Mouse (Mus musculus): Measurements from ENCODE around the gene Irak2. TPM values are rescaled to one million over a fixed set of nuclear protein-coding genes. Genes with fewer than 3 reads are reported as not detected.

Irak2 gene
- polyA plus RNA-seq, 1 experiment from 2014 or later, result 6.3 TPM

DNA sequence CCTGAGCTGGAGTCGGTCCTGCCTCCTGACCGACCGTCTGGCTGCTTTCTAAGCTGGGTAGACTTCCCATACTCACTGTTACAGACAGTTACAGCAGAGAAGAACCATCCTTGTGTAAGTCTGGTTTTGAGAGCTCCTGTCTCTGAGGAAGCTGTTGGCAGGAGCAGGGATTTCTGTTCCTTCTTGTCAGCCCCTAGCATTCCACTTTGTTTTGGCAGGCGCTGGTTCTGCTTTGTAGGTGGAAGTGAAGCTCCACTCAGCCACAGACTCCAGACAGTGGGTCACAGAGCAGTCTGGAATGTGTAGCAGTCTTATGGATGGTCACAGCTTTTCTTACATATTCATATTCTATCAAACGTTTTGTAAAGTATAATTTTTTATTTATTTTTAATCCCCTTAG is 7.9 kb upstream of the Irak2 start:
- H3K4me3 ChIP-seq (ENCODE audit: low read length), result no peak overlapping the region
- H3K4me2 ChIP-seq (ENCODE audit: low read depth, low read length), result no peak overlapping the region
- 71% methylated on average over 5 of the region's 5 CpGs for WGBS
- ATAC-seq (ENCODE audit: low read depth), result no peak
- H3K9ac ChIP-seq (ENCODE audit: low read length), result no peak overlapping the region
- peaks cover 3% of the 10 kb centered on the region for H3K4me1 ChIP-seq (replicated peaks; ENCODE audit: control insufficient read depth, insufficient read depth, low read length)
- H3K27ac ChIP-seq (ENCODE audit: low read length), result no peak overlapping the region
- H3K27me3 ChIP-seq (ENCODE audit: control insufficient read depth, insufficient read depth, low read depth, low read length), result no peaks in the 10 kb centered on the region
- no peaks in the 10 kb centered on the region for H3K9me3 ChIP-seq (ENCODE audit: control insufficient read depth, low read length)
- H3K36me3 ChIP-seq (ENCODE audit: control insufficient read depth, insufficient read depth, low read length), result peaks cover 28% of the 10 kb centered on the region

DNA sequence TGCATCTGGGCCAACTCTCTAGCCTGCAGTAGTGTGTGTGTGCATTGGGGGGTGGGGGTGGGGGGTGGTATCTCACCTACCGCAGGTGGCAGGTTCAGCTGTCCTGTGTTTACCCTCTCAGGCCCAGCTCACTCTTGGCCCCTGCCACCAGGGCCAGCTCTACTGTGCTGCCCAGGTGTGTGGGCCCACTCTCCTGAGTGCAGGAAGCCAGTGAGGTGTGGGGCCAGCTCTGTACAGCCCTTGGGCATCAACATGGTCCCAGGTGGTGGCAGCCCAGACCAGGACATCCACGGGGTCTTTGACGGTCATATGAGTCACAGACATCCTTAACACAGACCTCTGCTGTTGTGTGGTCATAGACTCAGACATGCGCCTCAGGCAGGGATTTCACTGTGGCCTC is 5.4 kb upstream of the Irak2 start:
- WGBS, result 82% methylated on average over 4 of the region's 4 CpGs
- H3K9ac ChIP-seq (ENCODE audit: low read length), result no peak overlapping the region
- no peak for ATAC-seq (ENCODE audit: low read depth)
- no peaks in the 10 kb centered on the region for H3K27me3 ChIP-seq (ENCODE audit: control insufficient read depth, insufficient read depth, low read depth, low read length)
- H3K4me1 ChIP-seq (replicated peaks; ENCODE audit: control insufficient read depth, insufficient read depth, low read length), result no peaks in the 10 kb centered on the region
- peaks cover 28% of the 10 kb centered on the region for H3K36me3 ChIP-seq (ENCODE audit: control insufficient read depth, insufficient read depth, low read length)
- no peak overlapping the region for H3K4me2 ChIP-seq (ENCODE audit: low read depth, low read length)
- H3K4me3 ChIP-seq (ENCODE audit: low read length), result no peak overlapping the region
- no peak overlapping the region for H3K27ac ChIP-seq (ENCODE audit: low read length)
- H3K9me3 ChIP-seq (ENCODE audit: control insufficient read depth, low read length), result no peaks in the 10 kb centered on the region

DNA sequence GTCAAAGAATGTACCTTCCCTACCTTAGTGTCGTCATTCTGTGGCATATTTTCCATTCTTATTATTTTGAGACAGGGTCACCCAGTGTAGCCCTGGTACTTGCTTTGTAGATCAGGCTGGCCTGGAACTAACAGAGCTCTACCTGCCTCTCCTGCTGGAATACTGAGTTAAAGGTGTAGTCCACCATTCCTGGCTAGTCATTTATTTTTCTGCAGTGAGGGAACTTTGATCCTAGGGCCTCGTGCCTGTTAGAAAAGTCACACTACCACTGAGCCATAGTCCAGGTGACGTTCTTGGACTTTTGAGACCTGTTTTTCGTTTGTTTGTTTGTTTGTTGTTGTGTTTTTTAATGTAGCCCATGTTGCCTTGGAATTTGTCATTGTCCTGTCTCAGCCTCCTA is 934 bp downstream of the Irak2 start:
- no peak overlapping the region for H3K27ac ChIP-seq (ENCODE audit: low read length)
- ATAC-seq (ENCODE audit: low read depth), result no peak
- no peaks in the 10 kb centered on the region for H3K4me1 ChIP-seq (replicated peaks; ENCODE audit: control insufficient read depth, insufficient read depth, low read length)
- no peaks in the 10 kb centered on the region for H3K9me3 ChIP-seq (ENCODE audit: control insufficient read depth, low read length)
- H3K9ac ChIP-seq (ENCODE audit: low read length), result no peak overlapping the region
- no peaks in the 10 kb centered on the region for H3K27me3 ChIP-seq (ENCODE audit: control insufficient read depth, insufficient read depth, low read depth, low read length)
- H3K4me3 ChIP-seq (ENCODE audit: low read length), result no peak overlapping the region
- H3K36me3 ChIP-seq (ENCODE audit: control insufficient read depth, insufficient read depth, low read length), result no peaks in the 10 kb centered on the region
- 76% methylated on average over 4 of the region's 4 CpGs for WGBS
- H3K4me2 ChIP-seq (ENCODE audit: low read depth, low read length), result no peak overlapping the region

DNA sequence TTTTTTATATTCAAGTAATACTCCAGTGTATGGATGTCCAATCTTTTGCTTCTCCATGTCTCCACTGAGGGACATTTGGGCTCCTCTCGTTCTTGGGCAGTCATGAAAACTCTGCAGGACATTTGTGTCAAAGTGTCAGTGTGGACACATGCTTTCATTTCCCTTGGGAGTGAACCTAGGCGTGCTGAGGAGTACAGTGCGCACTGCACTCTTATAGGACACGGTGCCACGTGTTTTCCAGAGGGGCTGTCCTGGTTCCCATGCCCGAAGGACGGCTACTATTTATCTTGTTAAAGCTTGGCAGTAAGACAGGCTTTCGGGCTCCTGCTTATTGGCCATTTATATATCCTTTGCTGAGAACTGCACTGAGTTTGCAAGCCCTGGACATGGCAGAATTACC is 4.3 kb downstream of the Irak2 start:
- WGBS, result 74% methylated on average over 8 of the region's 8 CpGs
- Histone ChIP-seq H3K27ac (ENCODE audit: low read length) (no peak overlapping the region), H3K9ac (ENCODE audit: low read length) (no peak overlapping the region), H3K4me3 (ENCODE audit: low read length) (no peak overlapping the region), H3K4me1 (replicated peaks; ENCODE audit: control insufficient read depth, insufficient read depth, low read length) (no peaks in the 10 kb centered on the region), H3K4me2 (ENCODE audit: low read depth, low read length) (no peak overlapping the region), H3K36me3 (ENCODE audit: control insufficient read depth, insufficient read depth, low read length) (no peaks in the 10 kb centered on the region), H3K27me3 (ENCODE audit: control insufficient read depth, insufficient read depth, low read depth, low read length) (no peaks in the 10 kb centered on the region), H3K9me3 (ENCODE audit: control insufficient read depth, low read length) (no peaks in the 10 kb centered on the region)
- no peak for ATAC-seq (ENCODE audit: low read depth)

DNA sequence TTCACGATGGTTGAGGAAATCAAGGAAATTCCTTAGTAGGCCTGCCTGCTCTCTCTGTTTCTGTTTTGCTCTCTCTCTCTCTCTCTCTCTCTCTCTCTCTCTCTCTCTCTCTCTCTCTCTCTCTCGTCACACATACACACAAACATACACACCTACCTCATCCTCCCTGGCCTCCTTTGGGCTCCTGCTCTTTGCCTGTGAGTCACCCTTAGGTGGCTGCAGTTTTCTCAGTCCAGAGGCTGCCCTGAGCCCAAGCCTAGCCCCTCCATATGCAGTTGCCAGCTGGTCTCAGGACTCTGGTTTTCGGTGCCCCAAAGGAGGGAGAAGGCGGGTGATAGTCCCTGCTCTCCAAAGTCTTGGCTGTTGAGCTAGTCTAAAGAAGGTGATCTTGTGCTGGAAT is 4.8 kb downstream of the Irak2 start:
- Histone ChIP-seq H3K36me3 (ENCODE audit: control insufficient read depth, insufficient read depth, low read length) (no peaks in the 10 kb centered on the region), H3K27me3 (ENCODE audit: control insufficient read depth, insufficient read depth, low read depth, low read length) (no peaks in the 10 kb centered on the region)
- 73% methylated on average over 4 of the region's 4 CpGs for WGBS

DNA sequence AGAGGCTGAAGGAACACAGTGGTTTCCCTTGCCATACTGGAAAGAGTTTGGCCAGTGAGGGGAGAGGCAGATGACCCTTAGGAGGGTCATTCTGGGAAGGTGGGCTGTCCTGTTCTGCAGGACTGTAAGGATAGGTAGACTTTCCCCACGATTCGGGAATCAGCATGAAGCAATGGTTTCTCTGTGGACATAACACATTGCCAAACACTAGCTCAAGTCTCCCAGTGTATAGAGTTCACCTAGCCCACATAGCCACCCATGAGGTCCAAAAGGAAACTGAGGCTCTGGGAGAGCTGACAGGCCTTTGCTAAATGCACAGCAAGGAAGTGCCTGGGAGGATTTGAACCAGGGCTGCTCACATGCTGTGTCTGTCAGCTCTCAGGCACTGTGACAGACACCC is 5.7 kb downstream of the Irak2 start:
- 95% methylated on average over 2 of the region's 2 CpGs for WGBS
- Histone ChIP-seq H3K9ac (ENCODE audit: low read length) (no peak overlapping the region), H3K4me2 (ENCODE audit: low read depth, low read length) (no peak overlapping the region), H3K4me3 (ENCODE audit: low read length) (no peak overlapping the region), H3K4me1 (replicated peaks; ENCODE audit: control insufficient read depth, insufficient read depth, low read length) (no peaks in the 10 kb centered on the region), H3K27ac (ENCODE audit: low read length) (no peak overlapping the region), H3K36me3 (ENCODE audit: control insufficient read depth, insufficient read depth, low read length) (no peaks in the 10 kb centered on the region), H3K9me3 (ENCODE audit: control insufficient read depth, low read length) (no peaks in the 10 kb centered on the region), H3K27me3 (ENCODE audit: control insufficient read depth, insufficient read depth, low read depth, low read length) (no peaks in the 10 kb centered on the region)
- ATAC-seq (ENCODE audit: low read depth), result no peak

More for the DNA sequence above, 4.8 kb downstream of the Irak2 start:
- no peak overlapping the region for H3K9ac ChIP-seq (ENCODE audit: low read length)
- H3K9me3 ChIP-seq (ENCODE audit: control insufficient read depth, low read length), result no peaks in the 10 kb centered on the region
- ATAC-seq (ENCODE audit: low read depth), result no peak
- H3K4me3 ChIP-seq (ENCODE audit: low read length), result no peak overlapping the region
- H3K4me2 ChIP-seq (ENCODE audit: low read depth, low read length), result no peak overlapping the region
- no peak overlapping the region for H3K27ac ChIP-seq (ENCODE audit: low read length)
- H3K4me1 ChIP-seq (replicated peaks; ENCODE audit: control insufficient read depth, insufficient read depth, low read length), result no peaks in the 10 kb centered on the region

DNA sequence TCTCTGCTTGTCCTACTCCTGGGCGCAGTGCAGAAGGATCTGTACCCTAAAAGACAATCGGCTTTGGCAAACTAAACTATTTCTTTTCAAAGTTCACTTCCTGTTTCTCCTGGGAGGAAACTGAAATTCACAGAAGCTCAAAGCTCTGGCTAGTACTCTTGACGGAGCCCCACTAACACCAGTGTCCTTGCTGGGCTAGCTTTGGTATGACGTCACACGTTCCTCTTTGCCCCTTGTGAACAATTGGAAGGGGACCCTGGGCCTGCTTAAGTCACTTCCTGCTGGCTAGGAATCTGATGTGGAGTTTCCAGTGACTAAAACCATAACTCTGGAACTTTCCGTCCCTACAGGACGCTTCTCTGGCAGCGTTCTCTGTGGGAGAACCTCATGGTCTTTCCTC is 6.5 kb downstream of the Irak2 start:
- Histone ChIP-seq H3K36me3 (ENCODE audit: control insufficient read depth, insufficient read depth, low read length) (no peaks in the 10 kb centered on the region), H3K4me1 (replicated peaks; ENCODE audit: control insufficient read depth, insufficient read depth, low read length) (no peaks in the 10 kb centered on the region), H3K9me3 (ENCODE audit: control insufficient read depth, low read length) (no peaks in the 10 kb centered on the region), H3K4me3 (ENCODE audit: low read length) (no peak overlapping the region), H3K27me3 (ENCODE audit: control insufficient read depth, insufficient read depth, low read depth, low read length) (no peaks in the 10 kb centered on the region), H3K4me2 (ENCODE audit: low read depth, low read length) (no peak overlapping the region), H3K9ac (ENCODE audit: low read length) (no peak overlapping the region), H3K27ac (ENCODE audit: low read length) (0 out of 2 replicates have a peak overlapping the region, but pooled peaks have one; percentile 1)
- 72% methylated on average over 8 of the region's 8 CpGs for WGBS
- ATAC-seq (ENCODE audit: low read depth), result peak; percentile 17; the same call in 1 of the 2 replicates

DNA sequence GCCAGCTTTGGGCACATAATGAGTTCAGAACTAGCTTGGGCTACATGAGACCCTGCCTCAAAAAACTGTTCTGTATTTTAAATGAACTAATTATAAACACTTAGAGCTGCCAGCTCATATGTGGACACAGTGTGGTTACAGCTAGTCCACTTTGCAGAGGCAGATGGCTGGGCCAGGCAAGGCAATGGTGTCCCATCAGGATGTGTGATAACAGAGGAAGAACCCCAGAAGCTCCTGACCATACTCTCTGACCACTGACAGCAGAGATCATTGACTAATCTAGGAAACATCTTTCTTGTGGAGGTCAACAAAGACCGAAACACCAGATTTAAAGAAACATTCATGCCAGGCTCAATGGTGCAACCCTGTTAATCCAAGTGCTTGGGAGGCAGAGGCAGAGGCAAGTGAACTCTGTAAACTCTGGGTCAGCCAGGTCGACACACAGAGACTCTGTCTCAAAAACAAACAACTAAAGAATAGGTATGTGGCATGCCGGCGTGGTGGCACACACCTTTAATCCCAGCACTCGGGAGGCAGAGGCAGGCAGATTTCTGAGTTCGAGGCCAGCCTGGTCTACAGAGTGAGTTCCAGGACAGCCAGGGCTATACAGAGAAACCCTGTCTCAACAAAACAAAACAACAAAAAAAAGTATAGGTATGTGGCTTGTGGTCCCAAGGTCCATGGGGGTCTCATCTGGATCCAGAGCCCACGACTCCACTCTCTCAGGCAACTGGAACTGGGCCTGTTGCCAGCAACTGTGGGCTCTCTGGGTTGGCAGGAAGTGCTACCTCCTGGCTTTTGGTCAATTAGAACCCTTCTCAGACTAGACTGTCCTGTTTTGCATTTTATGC is 11.3 kb downstream of the Irak2 start:
- Histone ChIP-seq H3K9ac (ENCODE audit: low read length) (no peak overlapping the region), H3K27ac (ENCODE audit: low read length) (no peak overlapping the region), H3K4me2 (ENCODE audit: low read depth, low read length) (no peak overlapping the region), H3K27me3 (ENCODE audit: control insufficient read depth, insufficient read depth, low read depth, low read length) (no peaks in the 10 kb centered on the region), H3K4me3 (ENCODE audit: low read length) (no peak overlapping the region), H3K36me3 (ENCODE audit: control insufficient read depth, insufficient read depth, low read length) (no peaks in the 10 kb centered on the region), H3K9me3 (ENCODE audit: control insufficient read depth, low read length) (no peaks in the 10 kb centered on the region), H3K4me1 (replicated peaks; ENCODE audit: control insufficient read depth, insufficient read depth, low read length) (no peaks in the 10 kb centered on the region)
- ATAC-seq (ENCODE audit: low read depth), result no peak
- 69% methylated on average over 7 of the region's 7 CpGs for WGBS

DNA sequence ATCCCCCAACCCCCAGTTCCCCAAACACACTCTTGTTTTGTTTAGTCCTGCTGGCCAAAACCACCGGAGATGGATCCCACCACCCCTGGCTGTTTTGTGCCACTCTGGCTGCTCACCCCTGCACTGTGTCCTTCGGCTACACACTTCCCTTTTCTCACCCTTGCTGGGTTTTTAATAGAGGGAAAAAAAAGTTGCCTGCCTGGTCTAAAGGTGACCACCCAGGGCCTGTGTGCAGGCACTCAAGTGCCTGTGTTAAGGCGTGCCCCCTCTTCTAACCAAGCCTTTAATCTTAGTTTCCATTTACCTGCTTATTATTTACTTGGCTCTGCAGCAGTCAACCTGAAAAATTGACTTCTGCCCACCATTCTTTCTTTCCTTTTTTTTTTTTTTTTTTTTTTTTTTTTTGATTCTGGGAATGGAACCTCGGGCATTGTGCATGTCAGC is 12.0 kb downstream of the Irak2 start:
- Histone ChIP-seq H3K9ac (ENCODE audit: low read length) (no peak overlapping the region), H3K4me3 (ENCODE audit: low read length) (no peak overlapping the region), H3K4me1 (replicated peaks; ENCODE audit: control insufficient read depth, insufficient read depth, low read length) (no peaks in the 10 kb centered on the region), H3K9me3 (ENCODE audit: control insufficient read depth, low read length) (no peaks in the 10 kb centered on the region), H3K27me3 (ENCODE audit: control insufficient read depth, insufficient read depth, low read depth, low read length) (no peaks in the 10 kb centered on the region), H3K27ac (ENCODE audit: low read length) (no peak overlapping the region), H3K36me3 (ENCODE audit: control insufficient read depth, insufficient read depth, low read length) (no peaks in the 10 kb centered on the region), H3K4me2 (ENCODE audit: low read depth, low read length) (no peak overlapping the region)
- whole genome bisulfite sequencing, result 46% methylated on average over 4 of the region's 4 CpGs
- ATAC-seq (ENCODE audit: low read depth), result no peak

Measured in lung, embryonic 16.5 days (tissue).